9 mouse cellular contexts compared by ENCODE assay signal in the genomic region with DNA sequence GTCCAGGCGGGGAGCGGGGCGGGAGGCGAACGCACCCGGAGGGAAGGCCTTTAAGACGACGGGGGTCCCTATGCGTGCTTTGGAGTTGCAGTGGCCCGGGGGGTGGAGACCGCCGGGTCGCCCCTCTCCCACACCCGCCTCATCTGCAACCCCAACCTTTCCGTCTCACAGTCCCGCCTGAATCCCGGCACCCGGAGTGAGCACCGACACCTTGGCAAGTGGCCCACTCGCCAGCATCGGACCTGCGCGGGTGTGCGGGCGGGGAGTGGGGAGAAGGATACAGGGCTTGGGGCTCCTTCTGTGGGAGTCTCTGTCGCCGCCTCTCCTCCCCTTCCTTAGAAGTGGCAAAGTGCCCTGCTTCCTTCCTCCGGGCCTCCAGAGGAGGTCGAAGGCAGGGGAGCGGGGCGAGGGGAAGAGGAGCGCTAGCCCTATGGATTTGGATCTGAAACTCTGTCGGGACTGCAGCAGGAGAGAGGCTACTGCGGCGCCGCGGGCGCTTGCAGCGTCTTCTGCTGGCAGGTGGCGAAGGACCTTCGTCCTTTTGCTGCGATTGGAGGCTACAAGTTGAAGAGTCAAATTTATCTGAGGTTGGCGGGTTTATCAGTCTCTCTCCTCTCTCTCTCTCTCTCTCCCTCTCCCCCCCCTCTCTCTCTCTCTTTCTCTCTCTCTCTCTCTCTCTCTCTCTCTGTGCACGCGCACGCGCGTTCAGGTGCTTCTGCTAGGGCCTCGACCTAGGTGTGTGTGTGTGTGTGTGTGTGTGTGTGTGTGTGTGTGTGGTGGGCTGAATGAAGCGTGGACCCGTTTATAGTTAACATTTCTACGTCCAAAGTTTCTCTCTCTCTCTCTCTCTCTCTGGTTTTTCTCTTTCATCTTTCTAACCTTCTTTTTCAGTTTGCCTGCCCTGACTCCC. TPM values are rescaled to one million over a fixed set of nuclear protein-coding genes. Genes with fewer than 3 reads are reported as not detected.
A peak's percentile ranks its signal among the peaks of the same experiment; 100 is the strongest.
DNase-seq lines count a peak whose midpoint lies in the region; ATAC-seq and TF ChIP-seq lines count a peak whose summit lies in the region.
"Had no signal": no experiment of that assay in that cellular context is flagged by ENCODE, and none has a peak within 500 bp of the region (broad histone marks: within the 10 kb centered on the region; RNA-seq: fewer than 3 reads in every experiment).

No protein-coding gene starts in this region.

- H3K4me3 ChIP-seq in lung, adult 2 months (replicated peaks; ENCODE audit: extremely low read depth, low read depth, low read length), result no peak overlapping the region
- peak overlapping the region; percentile 67 for H3K4me3 ChIP-seq in forebrain, embryonic 15.5 days
- peak overlapping the region; percentile 40 for H3K4me3 ChIP-seq in kidney, embryonic 15.5 days (replicated peaks)
- peak overlapping the region; percentile 36 for H3K4me3 ChIP-seq in liver, embryonic 15.5 days (replicated peaks)

- no peaks in the 10 kb centered on the region for H3K4me1 ChIP-seq in lung, adult 2 months (ENCODE audit: control insufficient read depth, insufficient read depth, low read length)
- H3K4me1 ChIP-seq in forebrain, embryonic 15.5 days, result peaks cover 16% of the 10 kb centered on the region
- H3K4me1 ChIP-seq in kidney, embryonic 15.5 days, result peaks cover 16% of the 10 kb centered on the region
- H3K4me1 ChIP-seq in liver, embryonic 15.5 days (replicated peaks), result peaks cover 11% of the 10 kb centered on the region

- ATAC-seq in cerebellum, adult (ENCODE audit: insufficient number of reproducible peaks, low FRiP score, low TSS enrichment), result peak; percentile 47
- peak; percentile 77 for ATAC-seq in forebrain, embryonic 15.5 days (replicated peaks)
- ATAC-seq in kidney, embryonic 15.5 days (replicated peaks; ENCODE audit: low FRiP score), result peak; percentile 57
- ATAC-seq in liver, embryonic 15.5 days (ENCODE audit: insufficient read depth), result peak; percentile 15; the same call in 1 of the 2 replicates
- ATAC-seq in megakaryocyte progenitor cell, adult 5-6 weeks (replicated peaks; ENCODE audit: poor library complexity), result no peak

- TF ChIP-seq CTCF in lung, adult 2 months (IDR thresholded peaks at IDR 0.05; ENCODE audit: insufficient read depth, low read length), result no peak

- H3K4me2 ChIP-seq in forebrain, embryonic 15.5 days (replicated peaks), result peak overlapping the region; percentile 98
- H3K4me2 ChIP-seq in kidney, embryonic 15.5 days, result peak overlapping the region; percentile 69
- peak overlapping the region; percentile 58 for H3K4me2 ChIP-seq in liver, embryonic 15.5 days

- peak; percentile 3 for DNase-seq in lung, adult 2 months
- no peak for DNase-seq in lung, postnatal 25 days (ENCODE audit: low spot score)
- DNase-seq in right cerebral cortex, postnatal 4 days, result peak; percentile 41

- H3K36me3 ChIP-seq in forebrain, embryonic 15.5 days, result no peaks in the 10 kb centered on the region
- no peaks in the 10 kb centered on the region for H3K36me3 ChIP-seq in kidney, embryonic 15.5 days
- no peaks in the 10 kb centered on the region for H3K36me3 ChIP-seq in liver, embryonic 15.5 days (replicated peaks)

- H3K27ac ChIP-seq in forebrain, embryonic 15.5 days (replicated peaks), result no peak overlapping the region
- no peak overlapping the region for H3K27ac ChIP-seq in kidney, embryonic 15.5 days
- H3K27ac ChIP-seq in liver, embryonic 15.5 days (replicated peaks), result no peak overlapping the region
- H3K27ac ChIP-seq: macrophage had no signal

- H3K9me3 ChIP-seq in forebrain, embryonic 15.5 days, result no peaks in the 10 kb centered on the region
- H3K9me3 ChIP-seq in kidney, embryonic 15.5 days (replicated peaks), result no peaks in the 10 kb centered on the region
- H3K9me3 ChIP-seq in liver, embryonic 15.5 days (replicated peaks), result no peaks in the 10 kb centered on the region

- peak overlapping the region; percentile 46 for H3K9ac ChIP-seq in forebrain, embryonic 15.5 days (replicated peaks)
- no peak overlapping the region for H3K9ac ChIP-seq in kidney, embryonic 15.5 days
- no peak overlapping the region for H3K9ac ChIP-seq in liver, embryonic 15.5 days

- WGBS in lung, adult 2 months, result 2% methylated on average over 52 of the region's 52 CpGs
- under 1% methylated on average over 49 of the region's 52 CpGs for WGBS in forebrain, embryonic 15.5 days
- under 1% methylated on average over 48 of the region's 52 CpGs for WGBS in kidney, embryonic 15.5 days
- WGBS in liver, embryonic 15.5 days (ENCODE audit: insufficient replicate concordance), result 2% methylated on average over 50 of the region's 52 CpGs

- H3K27me3 ChIP-seq in forebrain, embryonic 15.5 days, result peaks cover 36% of the 10 kb centered on the region
- peaks cover 57% of the 10 kb centered on the region for H3K27me3 ChIP-seq in kidney, embryonic 15.5 days
- peaks cover 47% of the 10 kb centered on the region for H3K27me3 ChIP-seq in liver, embryonic 15.5 days

- TF ChIP-seq POLR2A in lung, adult 2 months (IDR thresholded peaks at IDR 0.05; ENCODE audit: borderline replicate concordance, extremely low read depth, low read depth, low read length), result no peak

RNA-seq across cellular contexts. Expression of a gene that starts 0.7 kb away (rescaled TPM):
- polyA plus RNA-seq in lung, adult 2 months (2012; rRNA removed), result not detected in 2 replicates
- polyA plus RNA-seq in forebrain, embryonic 15.5 days (2015; fragmentation: Nextera tagmentation; extraction: Ambion mirVana), result 0.13 and 0.36 TPM in 2 replicates
- polyA plus RNA-seq in kidney, embryonic 15.5 days (2015; fragmentation: Nextera tagmentation; extraction: Ambion mirVana), result not detected in 2 replicates
- not detected in 2 replicates for polyA plus RNA-seq in liver, embryonic 15.5 days (2015; fragmentation: Nextera tagmentation; extraction: Ambion mirVana)
- 0.07 TPM in 1 of 2 replicates, not detected in the other for total RNA-seq in megakaryocyte progenitor cell, adult 5-6 weeks (2015)
- not detected in 2 replicates for total RNA-seq in megakaryocyte progenitor cell, adult 5-6 weeks (2017)
- polyA plus RNA-seq: macrophage had no signal

RNA-seq across cellular contexts. Expression of a gene that starts 57.0 kb away (rescaled TPM):
- 4.8 and 7.4 TPM in 2 replicates for polyA plus RNA-seq in lung, adult 2 months (2012; rRNA removed)
- polyA plus RNA-seq in forebrain, embryonic 15.5 days (2015; fragmentation: Nextera tagmentation; extraction: Ambion mirVana), result 36.3 and 38.2 TPM in 2 replicates
- 24.0 and 26.0 TPM in 2 replicates for polyA plus RNA-seq in kidney, embryonic 15.5 days (2015; fragmentation: Nextera tagmentation; extraction: Ambion mirVana)
- polyA plus RNA-seq in liver, embryonic 15.5 days (2015; fragmentation: Nextera tagmentation; extraction: Ambion mirVana), result 7.8 and 8.4 TPM in 2 replicates
- total RNA-seq in megakaryocyte progenitor cell, adult 5-6 weeks (2015), result 19.8 and 22.0 TPM in 2 replicates
- 22.8 and 26.3 TPM in 2 replicates for total RNA-seq in megakaryocyte progenitor cell, adult 5-6 weeks (2017)
